Mouse (Mus musculus) liver, adult 2 months (tissue): ENCODE measurements around the gene Abcb10.
"Not testable (repeated sequence)": the region's sequence is repeated elsewhere in the genome, so short reads cannot be mapped to it uniquely, and the experiment has no call there.

Source experiments
- CTCF ChIP-seq: fragments of 200-500 bp; IDR thresholded peaks from 2 replicates; pipeline ENCODE4 v1.5.1; 2011; ENCODE audit warnings: low read depth, low read length, control low read depth
- POLR2A ChIP-seq: fragments of 200-500 bp; IDR thresholded peaks from 2 replicates; pipeline ENCODE4 v1.6.1; 2011; ENCODE audit warnings: low read length, control low read depth; ENCODE audit not compliant: insufficient read depth; ENCODE audit errors: extremely low read depth

GRCm38 (mm10) chr8:124014299-124014698, 31.4 kb upstream of the Abcb10 start:
- TF ChIP-seq CTCF, POLR2A: not testable (repeated sequence)
